Mouse (Mus musculus): ENCODE measurements around the gene Wnt9a.
"Not testable (repeated sequence)": the region's sequence is repeated elsewhere in the genome, so short reads cannot be mapped to it uniquely, and the experiment has no call there.

DNA sequence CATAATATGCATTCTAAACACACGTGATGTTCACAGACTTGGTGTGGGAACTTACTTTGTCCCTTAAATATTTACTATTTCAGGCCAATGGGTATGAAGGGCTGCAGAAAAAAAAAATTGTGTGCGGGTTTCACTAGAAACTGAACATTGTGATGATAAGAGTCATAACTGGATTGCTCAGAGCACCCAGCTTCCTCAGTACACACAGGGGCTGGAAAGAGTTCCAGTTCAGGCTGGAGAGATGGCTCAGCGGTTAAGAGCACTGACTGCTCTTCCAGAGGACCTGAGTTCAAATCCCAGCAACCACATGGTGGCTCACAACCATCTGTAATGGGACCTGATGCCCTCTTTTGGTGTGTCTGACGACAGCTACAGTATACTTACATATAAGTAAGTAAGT is 61.2 kb downstream of the Wnt9a start:
- TF ChIP-seq POLR2A (IDR thresholded peaks at IDR 0.05; ENCODE audit: insufficient read depth, low read length); CTCF (IDR thresholded peaks at IDR 0.05; ENCODE audit: low read depth, low read length); EP300 (IDR thresholded peaks at IDR 0.05; ENCODE audit: insufficient read depth, low read depth, low read length): not testable (repeated sequence)
